Mouse (Mus musculus): Measurements from ENCODE around the gene Psenen. TPM values are rescaled to one million over a fixed set of nuclear protein-coding genes. Genes with fewer than 3 reads are reported as not detected.
A peak's percentile ranks its signal among the peaks of the same experiment; 100 is the strongest.

Gene Psenen
- total RNA-seq, 1 experiment from 2014 or later = 135 TPM

- peak; percentile 77 for ATAC-seq (replicated peaks; ENCODE audit: insufficient number of reproducible peaks, low FRiP score, low TSS enrichment, poor library complexity, severe bottlenecking)
These were observed 3.9 kb downstream of the Psenen start, which contains the start of gene Lin37 for GRCm38 (mm10) chr7:30559443-30559954. TSS of gene Lin37 (minus strand) at chr7:30559838.

- no peak for ATAC-seq (replicated peaks; ENCODE audit: insufficient number of reproducible peaks, low FRiP score, low TSS enrichment, poor library complexity, severe bottlenecking)
These were observed 4.6 kb downstream of the Psenen start for GRCm38 (mm10) chr7:30558656-30559442.

GRCm38 (mm10) chr7:30557901-30558514 is 5.4 kb downstream of the Psenen start:
- no peak for ATAC-seq (replicated peaks; ENCODE audit: insufficient number of reproducible peaks, low FRiP score, low TSS enrichment, poor library complexity, severe bottlenecking)

- no peak for ATAC-seq (replicated peaks; ENCODE audit: insufficient number of reproducible peaks, low FRiP score, low TSS enrichment, poor library complexity, severe bottlenecking)
These were observed 6.4 kb downstream of the Psenen start for GRCm38 (mm10) chr7:30556894-30557536.

GRCm38 (mm10) chr7:30553810-30554584 is 9.4 kb downstream of the Psenen start:
- ATAC-seq (replicated peaks; ENCODE audit: insufficient number of reproducible peaks, low FRiP score, low TSS enrichment, poor library complexity, severe bottlenecking) = no peak

GRCm38 (mm10) chr7:30553021-30553589 is 10.3 kb downstream of the Psenen start:
- ATAC-seq (replicated peaks; ENCODE audit: insufficient number of reproducible peaks, low FRiP score, low TSS enrichment, poor library complexity, severe bottlenecking) = no peak

GRCm38 (mm10) chr7:30552102-30553020 is 11.1 kb downstream of the Psenen start, which contains the start of the genes Hspb6 and Proser3:
TSS of gene Hspb6 (plus strand) at chr7:30552178.
TSS of gene Proser3 (minus strand) at chr7:30552299.
- peak; percentile 90 for ATAC-seq (replicated peaks; ENCODE audit: insufficient number of reproducible peaks, low FRiP score, low TSS enrichment, poor library complexity, severe bottlenecking)

- peak; percentile 29; the same call in 1 of the 2 replicates for ATAC-seq (replicated peaks; ENCODE audit: insufficient number of reproducible peaks, low FRiP score, low TSS enrichment, poor library complexity, severe bottlenecking)
These were observed 11.9 kb downstream of the Psenen start for GRCm38 (mm10) chr7:30551445-30552101.

- no peak for ATAC-seq (replicated peaks; ENCODE audit: insufficient number of reproducible peaks, low FRiP score, low TSS enrichment, poor library complexity, severe bottlenecking)
These were observed 12.8 kb downstream of the Psenen start for GRCm38 (mm10) chr7:30550603-30551002.

- ATAC-seq (replicated peaks; ENCODE audit: insufficient number of reproducible peaks, low FRiP score, low TSS enrichment, poor library complexity, severe bottlenecking) = no peak
These were observed 13.5 kb downstream of the Psenen start for GRCm38 (mm10) chr7:30549880-30550279.

- no peak for ATAC-seq (replicated peaks; ENCODE audit: insufficient number of reproducible peaks, low FRiP score, low TSS enrichment, poor library complexity, severe bottlenecking)
These were observed 19.1 kb downstream of the Psenen start for GRCm38 (mm10) chr7:30544327-30544726.

- no peak; the same call in 1 of the 2 replicates for ATAC-seq (replicated peaks; ENCODE audit: insufficient number of reproducible peaks, low FRiP score, low TSS enrichment, poor library complexity, severe bottlenecking)
These were observed 22.9 kb downstream of the Psenen start for GRCm38 (mm10) chr7:30540572-30540971.

GRCm38 (mm10) chr7:30534633-30535577 is 28.5 kb downstream of the Psenen start, which contains the start of gene Arhgap33:
TSS of gene Arhgap33 (minus strand) at chr7:30535060.
- peak; percentile 89 for ATAC-seq (replicated peaks; ENCODE audit: insufficient number of reproducible peaks, low FRiP score, low TSS enrichment, poor library complexity, severe bottlenecking)

- ATAC-seq (replicated peaks; ENCODE audit: insufficient number of reproducible peaks, low FRiP score, low TSS enrichment, poor library complexity, severe bottlenecking) = no peak; the same call in 1 of the 2 replicates
These were observed 29.3 kb downstream of the Psenen start for GRCm38 (mm10) chr7:30533941-30534632.

GRCm38 (mm10) chr7:30532931-30533330 is 30.5 kb downstream of the Psenen start:
- no peak for ATAC-seq (replicated peaks; ENCODE audit: insufficient number of reproducible peaks, low FRiP score, low TSS enrichment, poor library complexity, severe bottlenecking)
